Mouse (Mus musculus) heart, postnatal 0 days (tissue): ENCODE results near the gene Abhd16a. TPM values are rescaled to one million over a fixed set of nuclear protein-coding genes. Genes with fewer than 3 reads are reported as not detected.

ENCODE experiments used
- ATAC-seq: fragments of 200-750 bp; cut with Nextera tagmentation; 2 replicates; pipeline ENCODE4 v1.8.0; 2017; ENCODE audit warnings: low read depth, moderate number of reproducible peaks, moderate library complexity; ENCODE audit not compliant: insufficient read depth
- DNase-seq: peaks from one replicate; pipeline ENCODE4 v3.0.0-alpha.2; 2016; ENCODE audit warnings: low spot score
- H3K27ac ChIP-seq: fragments of 300-500 bp; sonication (generic); 2 replicates; pipeline ENCODE4 v1.5.1; 2014; ENCODE audit warnings: low read depth, mild to moderate bottlenecking
- H3K27me3 ChIP-seq: fragments of 300-500 bp; sonication (generic); 2 replicates; pipeline ENCODE4 v1.6.1; 2014; ENCODE audit warnings: low read length, mixed read lengths; ENCODE audit not compliant: control insufficient read depth, insufficient read depth
- H3K36me3 ChIP-seq: fragments of 300-500 bp; sonication (generic); replicated peaks from 2 replicates; pipeline ENCODE4 v1.6.1; 2014; ENCODE audit warnings: low read length, mixed read lengths; ENCODE audit not compliant: control insufficient read depth, insufficient read depth
- H3K4me1 ChIP-seq: fragments of 300-500 bp; sonication (generic); 2 replicates; pipeline ENCODE4 v1.6.1; 2014; ENCODE audit warnings: antibody characterized with exemption; ENCODE audit not compliant: control insufficient read depth, insufficient read depth
- H3K4me2 ChIP-seq: fragments of 300-500 bp; sonication (generic); 2 replicates; pipeline ENCODE4 v1.6.1; 2014; ENCODE audit warnings: low read depth, mild to moderate bottlenecking, low read length, moderate library complexity
- H3K4me3 ChIP-seq: fragments of 300-500 bp; sonication (generic); 2 replicates; pipeline ENCODE4 v1.5.1; 2014; ENCODE audit warnings: low read depth, low read length
- H3K9ac ChIP-seq: fragments of 300-500 bp; sonication (generic); replicated peaks from 2 replicates; pipeline ENCODE4 v1.6.1; 2014; ENCODE audit warnings: low read depth, low read length, mixed read lengths
- H3K9me3 ChIP-seq: fragments of 300-500 bp; sonication (generic); replicated peaks from 2 replicates; pipeline ENCODE4 v1.6.1; 2016; ENCODE audit warnings: low read length; ENCODE audit not compliant: control insufficient read depth
- CTCF ChIP-seq: IDR thresholded peaks from 2 replicates; pipeline ENCODE4 v1.5.1; 2016; ENCODE audit warnings: antibody characterized with exemption, control low read depth, low read depth
- EP300 ChIP-seq: IDR thresholded peaks from 2 replicates; pipeline ENCODE4 v1.6.1; 2016; ENCODE audit warnings: antibody characterized with exemption, low read depth
- WGBS: fragments of 180-500 bp; shearing (Covaris S2); extraction: QIAGEN DNeasy Blood & Tissue Kit; methylation state at CpG from one replicate; pipeline ENCODE4 v1.1.7; 2014; 5-methylcytosine and 5-hydroxymethylcytosine counted together
- polyA plus RNA-seq: library from polyadenylated mRNA; unstranded; fragments of >200 nt; fragmentation: Nextera tagmentation; extraction: Ambion mirVana; gene quantifications from 2 replicates; pipeline ENCODE4 v1.2.1, GENCODE M21; 2015
- total RNA-seq: library from RNA; depleted of rRNA; stranded (reverse); fragments of >200 nt; gene quantifications from 2 replicates; pipeline ENCODE4 v1.2.3, GENCODE M21; 2014; ENCODE audit warnings: low replicate concordance

Abhd16a gene
- total and polyA plus RNA-seq, 2 experiments from 2014 or later = 73.2 to 74.3 TPM

- TF ChIP-seq CTCF = no peak
- TF ChIP-seq EP300 = no peak
- DNase-seq (no peak), ATAC-seq (no peak)
- H3K4me1 ChIP-seq = no peaks in the 10 kb centered on the region; the same call in 1 of the 2 replicates
- no peak overlapping the region for H3K9ac ChIP-seq
- WGBS = 91% methylated on average over 7 of the region's 7 CpGs
- no peak overlapping the region for H3K27ac ChIP-seq
- H3K9me3 ChIP-seq = no peaks in the 10 kb centered on the region
- H3K4me2 ChIP-seq = no peak overlapping the region
- no peak overlapping the region for H3K4me3 ChIP-seq
- peaks cover 12% of the 10 kb centered on the region; the same call in 1 of the 2 replicates for H3K36me3 ChIP-seq
- no peaks in the 10 kb centered on the region for H3K27me3 ChIP-seq
These were observed 44.5 kb downstream of the Abhd16a start for GRCm38 (mm10) chr17:35133517-35133916.

- Histone ChIP-seq H3K4me1 (no peaks in the 10 kb centered on the region; the same call in 1 of the 2 replicates), H3K9me3 (no peaks in the 10 kb centered on the region), H3K4me3 (peak within 1 kb of the TSS; percentile 84), H3K27ac (peak within 1 kb of the TSS; percentile 96), H3K9ac (peak within 1 kb of the TSS; percentile 80), H3K4me2 (peak within 1 kb of the TSS; percentile 77), H3K36me3 (peaks cover 23% of the 10 kb centered on the region), H3K27me3 (no peaks in the 10 kb centered on the region)
- no peak for TF ChIP-seq CTCF
- peak; percentile 95 for TF ChIP-seq EP300
- ATAC-seq (peak; percentile 95), DNase-seq (peak; percentile 95)
- under 1% methylated on average over 66 of the region's 66 CpGs for WGBS
These were observed 45.9 kb downstream of the Abhd16a start, which contains the start of gene Bag6 for GRCm38 (mm10) chr17:35134801-35135590. TSS of gene Bag6 (plus strand) at chr17:35135178.

- DNase-seq = peak; percentile 83
- peaks cover 26% of the 10 kb centered on the region for H3K36me3 ChIP-seq
- no peaks in the 10 kb centered on the region; the same call in 1 of the 2 replicates for H3K4me1 ChIP-seq
- peak overlapping the region; percentile 84 for H3K4me3 ChIP-seq
- H3K4me2 ChIP-seq = peak overlapping the region; percentile 77
- ATAC-seq = peak; percentile 45
- TF ChIP-seq CTCF = no peak
- H3K9me3 ChIP-seq = no peaks in the 10 kb centered on the region
- WGBS = under 1% methylated on average over 42 of the region's 43 CpGs
- peak overlapping the region; percentile 80 for H3K9ac ChIP-seq
- no peaks in the 10 kb centered on the region for H3K27me3 ChIP-seq
- peak overlapping the region; percentile 96 for H3K27ac ChIP-seq
These were observed 46.7 kb downstream of the Abhd16a start for GRCm38 (mm10) chr17:35135591-35136320.

GRCm38 (mm10) chr17:35139269-35139668, 50.2 kb downstream of the Abhd16a start:
- no peaks in the 10 kb centered on the region; the same call in 1 of the 2 replicates for H3K4me1 ChIP-seq
- no peak for ATAC-seq
- no peaks in the 10 kb centered on the region for H3K27me3 ChIP-seq
- 86% methylated on average over 3 of the region's 3 CpGs for WGBS
- no peaks in the 10 kb centered on the region for H3K9me3 ChIP-seq
- H3K4me3 ChIP-seq = no peak overlapping the region
- no peak for DNase-seq
- no peak overlapping the region for H3K27ac ChIP-seq
- H3K4me2 ChIP-seq = no peak overlapping the region
- H3K36me3 ChIP-seq = peaks cover 61% of the 10 kb centered on the region
- H3K9ac ChIP-seq = no peak overlapping the region
- no peak for TF ChIP-seq CTCF

GRCm38 (mm10) chr17:35140490-35140996, 51.5 kb downstream of the Abhd16a start:
- Histone ChIP-seq H3K4me3 (no peak overlapping the region), H3K27me3 (no peaks in the 10 kb centered on the region), H3K36me3 (peaks cover 74% of the 10 kb centered on the region), H3K4me2 (no peak overlapping the region), H3K9ac (no peak overlapping the region), H3K4me1 (no peaks in the 10 kb centered on the region; the same call in 1 of the 2 replicates), H3K27ac (no peak overlapping the region), H3K9me3 (no peaks in the 10 kb centered on the region)
- 77% methylated on average over 16 of the region's 16 CpGs for WGBS
- ATAC-seq (no peak), DNase-seq (no peak)
- TF ChIP-seq CTCF = no peak
- no peak for TF ChIP-seq EP300
